Mouse (Mus musculus) adrenal gland, adult 2 months (tissue): ENCODE results near the gene Batf2. TPM values are rescaled to one million over a fixed set of nuclear protein-coding genes. Genes with fewer than 3 reads are reported as not detected.
"Not testable (repeated sequence)": the region's sequence is repeated elsewhere in the genome, so short reads cannot be mapped to it uniquely, and the experiment has no call there.

Experiments used
- DNase-seq: peaks from one replicate; pipeline ENCODE4 v3.0.0; 2021
- long read RNA-seq: library from polyadenylated mRNA; stranded (forward); transcript quantifications from one replicate; pipeline ENCODE4 v2.0.0, GENCODE M21; 2021
- polyA plus RNA-seq: library from polyadenylated mRNA; depleted of rRNA; stranded (reverse); fragments of >200 nt; gene quantifications from 2 replicates; pipeline ENCODE4 v1.2.3, GENCODE M21; 2012; rRNA removed
- total RNA-seq, 2 experiments: library from RNA; stranded (reverse); gene quantifications; 2 replicates each; pipeline ENCODE4 v1.2.3; 2021

Batf2 gene
- total RNA-seq (1 to 10 TPM; 1.8 to 2.6 TPM), polyA plus RNA-seq (5.0 and 6.6 TPM in 2 replicates)
- long read RNA-seq, partial matches to known transcripts = 0 of 2 reads
- long read RNA-seq, other reads (novel, unspliced or antisense) = 1 of 2 reads

DNA sequence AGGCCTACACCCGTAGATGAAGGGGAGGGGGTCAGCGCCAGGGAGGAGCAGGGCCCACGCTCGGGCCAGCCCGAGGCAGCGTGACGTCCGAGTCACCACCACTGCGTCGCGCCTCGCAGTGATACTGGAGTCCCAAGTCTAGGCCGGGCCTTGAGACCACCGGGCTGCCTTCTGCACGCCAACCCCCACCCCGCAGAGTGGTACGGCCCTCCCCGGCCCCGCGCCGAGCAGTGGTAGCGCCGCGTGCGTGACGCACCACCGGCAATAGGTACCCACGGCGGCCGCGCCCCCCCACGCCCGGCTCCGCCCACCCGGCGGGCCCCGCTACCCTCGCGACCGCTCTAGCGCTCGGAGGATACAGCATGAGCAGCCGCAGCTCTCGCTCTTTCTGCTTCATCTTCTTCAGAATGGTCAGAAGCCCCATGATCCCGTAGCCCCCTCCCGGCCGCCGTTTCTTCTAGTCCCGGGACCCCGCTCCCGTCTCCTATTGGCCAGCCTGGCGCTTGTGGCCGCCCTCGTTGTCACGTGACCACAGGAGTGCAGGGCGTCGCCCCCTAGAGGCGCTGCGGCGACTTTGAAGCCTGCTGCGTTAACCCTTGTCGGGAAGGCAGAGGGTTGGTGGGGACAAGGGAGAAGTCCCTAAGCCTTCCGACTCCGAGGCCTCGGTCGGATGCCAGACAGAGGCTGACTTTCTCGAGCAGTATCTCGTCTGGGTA, at the start of gene Batf2:
TSS of gene Batf2 (plus strand) at position 306 of the 716 bp plus-strand sequence.
- peak; percentile 94 for DNase-seq

DNA sequence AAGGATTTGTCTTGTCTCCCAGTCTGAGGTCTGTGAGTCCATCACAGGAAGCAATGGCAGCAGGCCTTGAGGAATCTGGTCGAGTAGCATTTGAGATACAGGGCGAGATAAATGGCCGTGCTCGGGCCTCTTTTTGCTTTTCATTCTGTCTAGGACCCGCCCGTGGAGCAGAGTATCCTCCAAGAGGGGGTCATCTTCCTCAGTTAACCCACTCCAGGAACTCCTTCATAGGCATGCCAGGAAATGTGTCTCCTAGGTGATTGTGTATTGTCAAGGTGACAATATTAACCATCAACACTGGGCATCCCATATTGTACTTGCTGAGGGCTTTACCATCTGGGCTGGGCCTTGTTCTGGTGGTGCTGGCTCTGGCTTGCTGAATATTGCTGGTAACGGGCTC, 46.7 kb upstream of the Batf2 start, which contains the start of gene AC131692.1:
TSS of gene AC131692.1 (plus strand) at position 301 of the 400 bp plus-strand sequence.
- no peak for DNase-seq

DNA sequence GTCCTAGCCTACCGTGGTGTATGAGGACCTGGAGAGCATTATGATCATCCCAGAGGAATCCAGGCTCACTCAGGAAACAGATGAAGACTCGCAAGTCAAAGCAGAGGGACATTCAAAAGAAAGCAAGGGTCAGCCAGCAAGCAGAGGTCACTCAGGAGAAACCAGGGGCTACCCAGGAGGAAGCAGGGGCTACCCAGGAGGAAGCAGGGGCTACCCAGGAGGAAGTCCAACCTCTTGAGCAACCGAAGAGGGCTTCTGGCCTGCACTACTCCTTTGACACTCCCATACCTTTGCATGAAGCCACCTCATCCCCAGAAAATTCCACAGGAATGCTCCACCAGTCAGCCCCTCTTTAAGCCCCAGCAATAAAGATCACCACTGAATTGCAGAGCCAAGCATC, 42.9 kb upstream of the Batf2 start:
- DNase-seq = peak; percentile 27

DNA sequence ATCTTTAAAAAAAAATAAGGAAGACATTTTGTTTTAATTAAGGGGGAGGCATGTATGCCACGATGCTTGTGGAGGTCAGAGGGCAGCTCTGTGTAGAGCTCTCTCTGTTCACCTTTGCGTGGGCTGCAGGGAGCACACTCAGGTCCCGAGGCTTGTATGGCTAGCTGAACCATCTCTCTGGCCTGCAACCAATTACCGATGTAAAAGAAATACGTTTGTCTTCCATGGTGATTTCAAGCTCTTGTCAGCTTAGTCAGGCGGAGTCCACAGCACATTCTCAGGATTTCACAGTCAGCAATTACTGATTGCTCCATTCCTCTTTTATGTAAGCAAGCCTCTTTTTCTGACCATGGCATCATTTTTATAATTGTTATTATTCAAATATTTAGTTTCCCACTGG, 39.6 kb upstream of the Batf2 start:
- no peak for DNase-seq

DNA sequence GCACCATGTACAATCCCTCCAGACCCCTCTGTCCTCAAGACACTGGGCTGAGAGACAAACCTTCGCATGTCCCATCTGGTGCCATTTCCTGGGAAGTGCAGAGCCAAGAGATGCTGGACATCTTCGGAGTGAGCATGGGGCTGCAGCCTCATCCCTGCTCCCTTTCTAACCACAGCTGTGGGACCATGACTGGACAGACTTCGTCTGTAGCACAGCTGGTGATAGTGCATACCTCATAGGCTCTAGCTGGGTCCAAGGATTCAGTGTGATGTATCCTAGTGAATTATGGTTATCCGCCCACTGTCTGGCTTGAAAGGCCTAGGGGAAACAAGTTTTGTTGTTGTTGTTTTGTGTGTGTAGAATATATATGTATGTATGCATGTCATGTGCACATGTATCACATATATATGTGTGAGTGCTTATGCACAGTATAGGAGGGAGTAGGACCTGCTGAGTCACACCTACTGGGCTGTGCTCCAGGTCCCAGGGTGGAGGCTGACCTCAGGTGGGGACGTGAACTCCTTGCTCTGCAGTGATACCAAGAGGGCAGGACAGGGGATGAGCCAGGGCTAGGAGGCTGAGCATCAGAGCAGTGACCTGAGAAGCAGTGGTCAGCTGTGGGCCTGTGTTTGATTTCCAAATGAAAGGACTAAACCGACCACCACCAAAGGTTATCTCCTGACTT, 38.5 kb upstream of the Batf2 start:
- no peak for DNase-seq

DNA sequence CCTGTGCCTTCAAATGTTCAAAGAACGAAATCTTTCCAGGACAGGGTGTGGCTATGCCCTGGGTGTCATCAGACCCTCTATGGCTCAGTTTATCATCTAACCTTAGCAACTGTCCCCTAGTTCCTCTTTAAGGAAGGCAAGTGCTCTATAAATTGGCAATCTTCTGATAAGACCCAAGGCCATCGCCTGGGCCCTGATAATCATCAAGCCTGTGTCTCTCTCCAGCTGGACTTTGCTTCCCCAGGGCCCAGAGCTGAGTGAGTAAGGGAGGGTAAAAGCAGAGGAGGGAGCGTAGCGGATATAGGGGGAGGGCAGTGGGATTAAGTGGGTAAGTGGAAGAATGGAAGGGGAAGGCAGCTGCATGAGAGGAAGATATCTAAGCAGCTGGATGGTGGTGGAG, 36.3 kb upstream of the Batf2 start:
- DNase-seq = no peak

DNA sequence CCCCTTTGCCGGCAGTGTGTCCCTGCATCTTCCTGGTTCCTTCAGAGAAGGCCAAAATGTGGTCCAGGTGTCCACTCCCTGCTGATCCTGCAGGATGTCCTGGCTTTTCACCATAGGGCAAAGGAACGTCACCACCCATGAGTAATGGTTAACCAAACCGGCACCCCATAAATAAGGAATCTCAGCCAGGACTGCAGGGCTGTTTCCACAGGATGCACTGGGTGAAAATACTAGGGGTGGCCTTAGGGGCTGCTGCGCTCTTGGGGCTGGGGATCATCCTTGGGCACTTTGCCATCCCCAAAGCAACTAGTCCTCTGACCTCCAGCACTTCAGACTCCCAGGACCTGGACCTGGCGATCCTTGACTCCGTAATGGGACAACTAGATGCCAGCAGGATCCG, 35.2 kb upstream of the Batf2 start, which contains the start of gene Naaladl1:
TSS of gene Naaladl1 (plus strand) at position 197 of the 400 bp plus-strand sequence.
- DNase-seq = no peak

DNA sequence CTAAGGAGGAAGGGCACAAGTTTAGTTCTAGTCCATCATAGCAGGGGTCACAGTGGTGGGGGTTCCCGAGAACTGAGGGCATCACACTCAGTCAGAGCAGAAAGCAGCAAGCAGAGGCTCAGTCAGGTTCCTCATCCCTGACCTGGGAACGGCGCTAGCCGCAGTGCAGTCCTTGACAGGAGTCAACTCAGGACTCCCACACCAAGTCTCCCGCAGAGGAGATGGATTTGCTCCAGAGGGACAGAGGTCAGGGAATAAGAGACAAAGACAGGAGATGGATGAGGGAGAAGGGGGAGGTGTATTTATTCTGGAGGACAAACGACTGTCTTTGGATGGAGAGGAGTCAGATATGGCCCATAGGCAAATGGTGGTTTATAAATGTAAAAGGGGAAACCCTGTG, 27.7 kb upstream of the Batf2 start:
- DNase-seq = no peak

DNA sequence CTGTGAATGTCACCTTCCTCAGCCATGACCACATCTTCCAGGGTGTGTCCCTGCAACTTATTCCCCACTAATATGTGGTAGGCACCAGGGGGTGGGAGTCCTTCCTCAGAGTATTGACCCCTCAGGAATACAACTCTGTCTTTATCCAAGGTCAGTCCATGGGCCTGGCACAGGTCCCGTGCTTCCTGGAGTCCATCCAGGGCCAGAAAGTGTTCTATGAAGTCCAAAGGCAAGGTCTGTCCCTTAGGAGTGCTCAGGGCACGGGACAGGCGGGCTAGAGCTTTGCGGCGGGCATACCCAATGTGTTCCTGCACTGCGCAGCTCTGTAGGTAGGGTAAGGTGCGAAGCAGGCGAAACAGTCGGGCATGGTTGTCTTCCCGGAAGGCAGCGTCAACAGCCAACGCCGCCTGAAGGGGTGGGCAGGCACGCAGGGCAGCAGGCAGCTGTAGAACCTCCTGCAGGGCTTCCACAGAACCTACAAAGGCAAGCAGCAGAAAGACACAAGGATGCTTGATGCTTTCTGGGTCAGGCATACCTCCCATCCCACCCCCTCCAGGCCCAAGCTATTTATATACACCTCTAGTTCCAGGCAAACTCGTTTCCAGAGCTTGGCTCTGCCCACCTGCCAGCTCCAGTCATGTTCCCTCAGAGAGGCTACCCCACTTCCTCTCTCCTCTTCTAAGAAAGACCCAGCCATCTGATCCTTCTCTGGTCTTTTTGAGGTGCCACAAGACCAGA, 24.5 kb upstream of the Batf2 start:
- peak; percentile 45 for DNase-seq

DNA sequence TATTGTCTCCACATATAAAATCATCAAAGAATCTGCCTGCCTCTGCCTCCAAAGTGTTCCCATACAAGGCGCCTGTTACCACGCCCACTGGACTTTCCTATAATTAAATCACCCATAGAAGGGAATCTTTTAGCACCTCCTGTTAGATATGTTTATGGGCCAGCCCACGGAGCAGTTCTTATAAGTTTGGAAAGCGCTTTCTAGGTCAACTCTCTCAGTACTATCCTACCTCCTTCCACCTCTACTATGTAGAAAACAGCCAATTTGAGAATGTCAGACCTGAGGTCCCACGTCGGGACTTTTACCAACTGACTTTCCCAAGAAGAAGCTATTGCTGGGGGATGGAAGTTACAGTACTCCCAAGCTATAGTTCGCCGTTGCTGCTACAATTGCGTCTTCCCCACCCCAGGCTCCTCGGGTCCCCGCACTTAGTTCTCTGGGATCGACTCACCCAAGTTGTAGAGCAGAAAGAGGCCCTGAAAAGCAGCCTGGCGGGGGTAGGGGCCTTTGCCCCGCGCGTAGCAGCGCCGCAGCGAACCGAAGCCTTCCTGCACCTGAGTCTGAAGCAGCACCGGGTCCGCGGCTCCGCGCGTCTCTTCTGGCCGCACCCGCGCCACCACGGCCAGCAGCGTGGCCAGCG, 23.3 kb upstream of the Batf2 start:
- no peak for DNase-seq

DNA sequence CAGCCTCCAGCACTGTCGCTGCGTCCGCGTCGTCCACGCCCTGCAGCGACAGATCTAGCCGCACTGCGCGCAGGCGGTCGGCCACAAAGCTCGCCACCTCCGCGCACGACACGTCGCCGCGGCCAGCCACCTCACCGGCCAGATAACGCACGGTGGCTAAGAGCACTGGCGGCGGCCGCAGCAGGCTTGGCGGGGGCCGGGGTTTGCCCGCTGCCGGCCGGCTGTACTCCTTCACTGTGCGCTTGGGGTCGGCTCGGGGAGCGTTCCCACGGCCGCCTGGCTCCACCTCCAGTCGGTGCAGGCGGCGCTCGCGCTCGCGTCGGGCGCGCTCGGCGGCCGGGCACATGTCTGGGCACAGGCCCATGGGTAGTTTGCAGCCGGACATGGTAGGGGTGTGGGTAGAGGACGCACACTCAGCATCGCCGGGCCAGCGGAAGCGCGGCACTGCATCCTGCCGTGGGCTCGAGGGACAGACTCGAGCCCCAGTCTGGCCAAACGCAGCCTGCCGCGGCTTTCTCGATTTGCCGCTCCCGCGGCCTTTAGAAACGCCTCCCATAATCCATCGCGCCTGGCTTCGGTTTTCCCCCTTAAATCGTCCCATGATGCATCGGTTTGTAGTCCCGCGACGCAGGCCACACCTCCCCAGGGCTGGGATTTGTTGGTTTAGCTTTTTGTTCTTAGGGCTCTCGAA, 22.7 kb upstream of the Batf2 start, which contains the start of gene Sac3d1:
TSS of gene Sac3d1 (minus strand) at position 665 of the 691 bp plus-strand sequence.
- peak; percentile 94 for DNase-seq

DNA sequence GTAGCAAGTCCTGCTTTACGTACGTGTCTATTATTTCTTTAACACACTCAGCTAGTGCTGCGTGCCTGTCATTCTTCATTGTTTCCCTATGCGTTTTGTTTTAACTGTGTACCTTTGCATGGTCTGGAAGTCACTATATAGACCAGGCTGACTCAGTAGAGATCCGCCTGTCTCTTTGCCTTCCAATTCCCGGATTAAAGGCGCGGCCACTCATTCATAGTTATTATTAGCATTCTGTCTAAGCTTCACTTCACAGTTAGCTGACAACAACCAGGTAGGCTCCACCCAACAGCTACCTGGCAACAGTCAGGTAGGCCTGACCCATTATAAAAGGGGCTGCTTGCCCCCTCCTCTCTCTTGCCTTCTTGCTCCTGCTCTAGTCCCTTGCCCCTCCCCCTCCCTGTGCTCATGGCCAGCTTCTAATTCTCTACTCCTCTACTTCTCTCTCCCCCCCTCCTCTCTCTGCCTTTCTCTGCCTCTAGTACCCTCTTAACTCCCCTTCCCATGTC, 22.1 kb upstream of the Batf2 start:
- no peak for DNase-seq

DNA sequence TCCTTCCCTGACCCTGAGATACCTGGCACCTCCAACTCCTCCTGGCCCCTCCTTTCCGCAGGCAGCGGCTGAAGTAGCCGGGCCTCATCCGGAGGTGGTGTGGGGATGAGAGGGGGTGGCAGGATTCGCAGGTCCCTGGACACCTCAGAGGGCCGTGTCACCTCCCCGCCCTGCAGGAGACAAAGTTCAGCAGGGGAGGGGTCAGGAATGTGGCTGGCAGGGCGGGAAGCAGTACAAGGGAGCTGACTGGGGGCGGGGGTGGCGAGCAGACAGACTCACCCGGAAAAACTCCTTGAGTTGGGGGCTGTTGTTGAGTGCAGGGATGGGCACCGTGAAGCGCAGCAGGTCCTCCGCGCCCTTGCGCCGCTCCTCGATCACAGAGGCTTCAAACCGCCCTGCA, 19.0 kb upstream of the Batf2 start:
- no peak for DNase-seq

DNA sequence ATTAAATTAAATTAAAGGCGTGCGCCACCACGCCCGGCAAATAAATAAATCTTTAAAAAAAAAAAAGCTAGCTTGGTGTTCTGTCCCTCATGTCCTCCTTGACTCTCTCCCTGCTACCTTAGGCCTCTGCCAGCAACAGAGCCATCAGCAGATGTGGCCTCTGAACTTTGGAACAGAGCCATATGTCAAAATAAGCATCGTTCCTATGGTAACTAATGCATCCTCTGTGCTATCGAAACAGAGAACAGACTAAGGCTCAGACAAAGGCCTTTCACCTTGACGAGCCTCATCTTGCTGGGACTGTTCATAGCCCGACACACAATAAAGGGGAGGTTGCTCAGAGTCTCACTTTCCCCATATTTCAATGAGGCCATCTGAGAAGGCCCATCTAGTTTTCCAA, 17.5 kb upstream of the Batf2 start:
- no peak for DNase-seq

DNA sequence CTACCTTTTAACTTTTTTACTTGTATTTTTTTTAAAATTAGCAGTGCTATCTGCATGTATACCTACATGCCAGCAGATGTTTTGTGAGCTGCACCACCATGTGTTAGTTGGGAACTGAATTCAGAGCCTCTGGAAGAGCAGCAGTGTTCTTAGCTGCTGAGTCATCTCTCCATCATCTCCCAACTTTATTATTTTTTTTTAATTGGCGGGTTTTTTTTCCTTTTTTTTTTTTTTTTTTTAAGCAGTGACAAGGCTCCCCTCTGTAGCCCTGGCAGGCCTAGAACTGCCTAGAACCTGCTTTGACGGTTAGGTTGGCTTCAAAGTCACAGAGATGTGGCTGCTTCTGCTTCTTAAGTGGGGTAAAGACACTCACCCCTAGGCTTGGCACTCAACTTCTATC, 15.9 kb upstream of the Batf2 start:
- no peak for DNase-seq

DNA sequence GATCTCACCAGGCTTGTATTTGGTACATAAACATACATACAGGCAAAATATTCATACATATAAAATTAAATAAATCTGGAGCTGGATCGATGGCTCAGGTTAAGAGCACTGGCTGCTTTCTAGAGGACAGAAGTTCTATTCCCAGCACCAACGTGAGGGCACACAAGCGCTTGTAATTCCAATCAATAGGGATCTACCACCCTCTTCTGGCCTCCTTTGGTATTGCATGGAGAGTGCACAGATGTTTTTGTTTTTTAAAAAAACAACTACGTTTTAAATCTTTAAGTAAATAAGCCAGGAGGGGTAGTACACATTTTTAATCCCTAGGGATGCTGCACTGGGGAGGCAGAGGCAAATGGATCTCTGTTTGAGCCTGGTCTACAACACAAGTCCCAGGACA, 14.5 kb upstream of the Batf2 start:
- DNase-seq = no peak

DNA sequence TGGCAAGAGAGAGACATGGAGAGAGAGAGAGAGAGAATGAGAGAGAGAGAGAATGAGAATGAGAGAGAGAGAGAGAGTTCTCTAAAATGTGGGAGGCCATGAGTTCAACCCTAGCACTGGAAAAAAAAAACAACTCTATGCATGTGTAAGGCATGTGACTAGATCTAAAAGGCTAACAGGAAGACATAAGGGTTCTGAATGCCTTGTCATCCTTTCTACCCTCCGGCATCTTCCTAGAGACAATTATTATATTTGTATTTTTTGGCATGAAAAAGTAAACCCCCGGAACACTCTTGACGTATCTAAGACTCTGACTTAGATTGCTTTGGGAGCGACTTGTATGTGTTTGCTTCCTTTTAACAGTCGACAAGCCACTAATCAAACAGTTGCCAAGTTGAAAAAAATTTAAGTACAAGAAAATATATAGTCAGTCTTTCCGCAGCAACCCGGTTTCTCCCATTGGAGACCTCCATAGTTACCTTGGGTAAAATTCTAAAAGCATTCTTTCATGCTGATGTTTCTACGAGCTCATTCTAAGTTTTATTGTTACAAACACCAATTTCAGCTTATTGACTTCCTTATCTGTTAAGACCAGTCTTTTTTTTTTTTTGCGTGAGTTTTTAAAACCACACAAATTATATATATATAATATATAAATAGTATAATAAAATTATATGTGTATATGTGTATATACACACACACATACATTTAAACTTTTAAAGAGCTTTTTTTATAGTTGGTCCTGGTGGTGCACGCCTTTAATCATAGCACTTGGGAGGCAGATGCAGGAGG, 13.8 kb upstream of the Batf2 start:
- no peak for DNase-seq

DNA sequence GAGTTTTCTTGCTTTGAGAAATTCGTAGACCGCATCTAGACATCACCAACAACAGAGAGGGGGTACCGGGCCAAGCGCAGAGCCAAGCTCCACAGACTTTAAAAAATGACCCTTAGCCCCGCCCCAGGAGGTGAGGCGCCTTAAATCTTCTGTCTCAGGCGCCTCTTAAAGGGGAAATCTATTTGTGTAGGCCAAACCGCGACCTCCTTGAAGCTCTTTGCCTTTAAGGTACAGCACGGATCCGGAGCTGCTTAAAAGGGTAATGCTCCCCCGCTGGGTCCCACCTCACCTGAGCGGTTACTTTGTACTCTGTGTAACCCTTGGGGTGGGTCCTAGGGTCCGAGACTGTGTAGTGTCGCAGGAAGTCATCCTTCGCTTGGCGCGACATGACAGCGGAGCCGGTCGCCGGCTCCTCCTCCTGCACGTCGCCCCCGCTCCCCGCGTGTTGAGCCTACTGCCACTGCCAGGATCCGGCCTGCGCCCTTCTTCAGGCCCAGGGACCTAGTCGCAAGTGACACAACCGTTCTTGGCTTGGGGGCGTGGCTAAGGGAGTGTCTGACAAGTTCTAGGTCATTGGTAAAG, 12.9 kb upstream of the Batf2 start, which contains the start of gene Snx15:
TSS of gene Snx15 (minus strand) at position 545 of the 582 bp plus-strand sequence.
- DNase-seq = peak; percentile 97

DNA sequence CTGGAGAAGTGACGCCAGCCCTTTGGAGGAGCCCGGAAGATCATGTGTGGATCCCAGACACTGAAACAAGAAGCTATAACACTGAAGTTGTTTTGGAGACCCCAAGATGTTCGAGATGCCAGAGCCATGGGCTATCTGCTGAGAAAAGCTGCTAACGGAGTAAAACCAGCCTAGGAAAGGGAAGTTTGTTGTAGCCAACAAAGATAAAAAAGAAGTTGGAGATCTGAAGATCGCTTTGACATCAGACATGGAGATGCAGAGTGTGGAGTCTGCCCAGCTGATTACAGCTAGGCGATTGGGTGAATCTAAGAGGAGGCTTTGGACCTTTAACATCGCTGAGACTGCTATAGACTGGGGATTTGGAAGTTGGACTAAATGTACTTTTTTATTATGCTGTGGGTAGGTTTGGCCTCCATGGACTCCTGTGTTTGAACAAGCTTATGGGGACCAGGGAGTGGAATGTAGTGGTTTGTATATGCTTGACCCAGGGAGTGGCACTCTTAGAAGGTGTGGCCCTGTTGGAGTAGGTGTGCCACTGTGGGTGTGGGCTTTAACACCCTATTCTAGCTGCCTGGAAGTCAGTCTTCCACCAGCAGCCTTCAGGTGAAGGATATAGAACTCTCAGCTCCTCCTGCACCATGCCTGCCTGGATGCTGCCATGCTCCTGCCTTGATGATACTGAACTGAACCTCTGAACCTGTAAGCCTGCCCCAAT, 10.2 kb upstream of the Batf2 start:
- not testable (repeated sequence) for DNase-seq
